In the genomic region with DNA sequence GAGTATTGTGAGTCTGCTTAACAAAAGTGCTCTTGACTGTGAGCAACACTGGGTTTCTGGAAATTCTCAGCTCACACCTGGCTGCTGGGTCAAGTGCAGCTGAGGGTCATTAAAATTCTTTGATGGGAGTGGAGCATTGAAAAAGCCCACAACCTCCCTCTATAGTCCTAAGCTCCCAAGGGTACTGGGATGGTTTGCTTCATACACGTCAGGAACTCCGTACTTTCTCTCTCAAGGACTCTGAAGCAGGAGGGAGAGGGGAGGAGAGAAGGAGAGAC, we compare ENCODE assay signal across 14 mouse cellular contexts. TPM values are rescaled to one million over a fixed set of nuclear protein-coding genes. Genes with fewer than 3 reads are reported as not detected.
DNase-seq lines count a peak whose midpoint lies in the region; ATAC-seq and TF ChIP-seq lines count a peak whose summit lies in the region.
"Had no signal": no experiment of that assay in that cellular context is flagged by ENCODE, and none has a peak within 500 bp of the region (broad histone marks: within the 10 kb centered on the region; RNA-seq: fewer than 3 reads in every experiment).

No protein-coding gene starts in this region.

- H3K27me3 ChIP-seq in lung, postnatal 0 days (replicated peaks; ENCODE audit: insufficient read depth, low read length) = no peaks in the 10 kb centered on the region
- H3K27me3 ChIP-seq in hindbrain, embryonic 13.5 days = no peaks in the 10 kb centered on the region

- no peak overlapping the region for H3K9ac ChIP-seq in lung, postnatal 0 days (replicated peaks; ENCODE audit: low read depth)
- no peak overlapping the region for H3K9ac ChIP-seq in hindbrain, embryonic 13.5 days

- 50% methylated on average over 2 of the region's 2 CpGs for WGBS in lung, postnatal 0 days
- 63% methylated on average over 2 of the region's 2 CpGs for WGBS in hindbrain, embryonic 13.5 days

- no peak for TF ChIP-seq CTCF in gastrocnemius, adult 2 months (IDR thresholded peaks at IDR 0.05)
- no peak for TF ChIP-seq CTCF in lung, postnatal 0 days (IDR thresholded peaks at IDR 0.05)

- H3K9me3 ChIP-seq in lung, postnatal 0 days (ENCODE audit: low read length) = no peaks in the 10 kb centered on the region
- no peaks in the 10 kb centered on the region for H3K9me3 ChIP-seq in hindbrain, embryonic 13.5 days
- H3K9me3 ChIP-seq: G1E had no signal

- ATAC-seq in lung, postnatal 0 days = peak; percentile 92
- no peak for ATAC-seq in hindbrain, embryonic 13.5 days (ENCODE audit: low FRiP score)

- no peaks in the 10 kb centered on the region for H3K36me3 ChIP-seq in lung, postnatal 0 days (ENCODE audit: insufficient read depth, low read length)
- no peaks in the 10 kb centered on the region for H3K36me3 ChIP-seq in hindbrain, embryonic 13.5 days
- H3K36me3 ChIP-seq: G1E had no signal

- peak overlapping the region; percentile 57 for H3K27ac ChIP-seq in gastrocnemius, adult 2 months
- H3K27ac ChIP-seq in lung, postnatal 0 days (ENCODE audit: low read length) = no peak overlapping the region
- no peak overlapping the region for H3K27ac ChIP-seq in hindbrain, embryonic 13.5 days
- H3K27ac ChIP-seq: left cerebral cortex, adult 2 months had no signal

- peak overlapping the region; percentile 18; the same call in 1 of the 2 replicates for H3K4me2 ChIP-seq in lung, postnatal 0 days (replicated peaks; ENCODE audit: low read depth, low read length)
- H3K4me2 ChIP-seq in hindbrain, embryonic 13.5 days = no peak overlapping the region
- H3K4me2 ChIP-seq: midbrain, embryonic 11.5 days had no signal

- intact Hi-C loops in gastrocnemius, adult 2 months (cut with DNase I) = no loop called here
- intact Hi-C loops in left cerebral cortex, postnatal 14 days (cut with DNase I) = no loop called here

- TF ChIP-seq EP300 in lung, postnatal 0 days (IDR thresholded peaks at IDR 0.05) = peak; percentile 36; the same call in 1 of the 2 replicates

- no peak for DNase-seq in gastrocnemius, adult 2 months
- no peak for DNase-seq in gastrocnemius, postnatal 4 days (ENCODE audit: low spot score in 2 of 2)
- peak; percentile 44 for DNase-seq in embryo, embryonic 11.5 days (ENCODE audit: low read depth, low spot score)
- peak; percentile 21 for DNase-seq in heart, postnatal 4 days
- DNase-seq in lung, postnatal 0 days (ENCODE audit: low spot score) = peak; percentile 88
- no peak for DNase-seq in spleen, postnatal 36 days (ENCODE audit: low spot score in 2 of 2)
- no peak for DNase-seq in left cerebral cortex, postnatal 14 days (ENCODE audit: low spot score in 2 of 2)
- DNase-seq: cerebellum, adult 2 months; kidney, postnatal 4 days; spleen, adult 18-20 months had no signal

- H3K4me3 ChIP-seq in gastrocnemius, adult 2 months = no peak overlapping the region
- no peak overlapping the region for H3K4me3 ChIP-seq in lung, postnatal 0 days (ENCODE audit: low read depth, low read length)
- no peak overlapping the region for H3K4me3 ChIP-seq in hindbrain, embryonic 13.5 days
- H3K4me3 ChIP-seq: left cerebral cortex, adult 2 months had no signal

- H3K4me1 ChIP-seq in lung, postnatal 0 days (ENCODE audit: insufficient read depth, low read depth, low read length) = no peaks in the 10 kb centered on the region
- no peaks in the 10 kb centered on the region for H3K4me1 ChIP-seq in hindbrain, embryonic 13.5 days (replicated peaks)

RNA-seq across cellular contexts. Expression of a gene that starts 19.3 kb away (rescaled TPM):
- total RNA-seq in gastrocnemius, adult 2 months (2021) = 100 to 1,000 TPM in 1 of 2 experiments, 10 to 100 TPM in 1; 39.9 to 102 TPM
- 10 to 100 TPM; 22.3 to 23.3 TPM for total RNA-seq in gastrocnemius, postnatal 4 days (2021)
- 10 to 100 TPM; 60.7 to 63.1 TPM for total RNA-seq in heart, postnatal 4 days (2021)
- 16.8 and 18.6 TPM in 2 replicates for polyA plus RNA-seq in lung, postnatal 0 days (2015; fragmentation: Nextera tagmentation; extraction: Ambion mirVana)
- 20.6 and 27.0 TPM in 2 replicates for polyA plus RNA-seq in hindbrain, embryonic 13.5 days (2015; fragmentation: Nextera tagmentation; extraction: Ambion mirVana)
- total RNA-seq in left cerebral cortex, postnatal 14 days (2021) = 10 to 100 TPM; 74.9 to 79.6 TPM

RNA-seq across cellular contexts. Expression of a gene that starts 36.1 kb away (rescaled TPM):
- total RNA-seq in gastrocnemius, adult 2 months (2021) = 10 to 100 TPM; 23.8 to 24.8 TPM
- 10 to 100 TPM; 31.5 to 35.9 TPM for total RNA-seq in gastrocnemius, postnatal 4 days (2021)
- 10 to 100 TPM; 28.6 to 32.2 TPM for total RNA-seq in heart, postnatal 4 days (2021)
- polyA plus RNA-seq in lung, postnatal 0 days (2015; fragmentation: Nextera tagmentation; extraction: Ambion mirVana) = 138 and 140 TPM in 2 replicates
- 134 and 135 TPM in 2 replicates for polyA plus RNA-seq in hindbrain, embryonic 13.5 days (2015; fragmentation: Nextera tagmentation; extraction: Ambion mirVana)
- 10 to 100 TPM; 70.9 to 73.7 TPM for total RNA-seq in left cerebral cortex, postnatal 14 days (2021)

Comparison
In these comparisons a context has a peak if more than half of its experiments do, and no peak if none do; other contexts are left out.
1. DNase-seq: peak in embryo, embryonic 11.5 days (single experiment), heart, postnatal 4 days (single experiment) and lung, postnatal 0 days (single experiment); none in gastrocnemius, adult 2 months (single experiment), gastrocnemius, postnatal 4 days (0 of 2), spleen, postnatal 36 days (0 of 2) and left cerebral cortex, postnatal 14 days (0 of 2).